Mouse (Mus musculus) midbrain, embryonic 14.5 days (tissue): Measurements from ENCODE around the gene Rnf10. TPM values are rescaled to one million over a fixed set of nuclear protein-coding genes. Genes with fewer than 3 reads are reported as not detected.
A peak's percentile ranks its signal among the peaks of the same experiment; 100 is the strongest.

Experiments
- ATAC-seq: fragments of 200-750 bp; cut with Nextera tagmentation; 2 replicates; pipeline ENCODE4 v1.8.0; 2017; ENCODE audit warnings: moderate number of reproducible peaks, moderate library complexity; ENCODE audit not compliant: low FRiP score, low TSS enrichment
- DNase-seq: peaks from one replicate; pipeline ENCODE4 v3.0.0-alpha.2; 2015
- H3K27ac ChIP-seq: fragments of 300-500 bp; sonication (generic); replicated peaks from 2 replicates; pipeline ENCODE4 v1.5.1; 2014; ENCODE audit warnings: mild to moderate bottlenecking, low read depth, low read length, moderate library complexity
- H3K27me3 ChIP-seq: fragments of 300-500 bp; sonication (generic); 2 replicates; pipeline ENCODE4 v1.6.1; 2014; ENCODE audit warnings: low read length, control low read depth, mixed read lengths; ENCODE audit not compliant: control insufficient read depth, insufficient read depth
- H3K36me3 ChIP-seq: fragments of 300-500 bp; sonication (generic); 2 replicates; pipeline ENCODE4 v1.6.1; 2014; ENCODE audit warnings: low read length, control low read depth; ENCODE audit not compliant: control insufficient read depth, insufficient read depth
- H3K4me1 ChIP-seq: fragments of 300-500 bp; sonication (generic); 2 replicates; pipeline ENCODE4 v1.6.1; 2014; ENCODE audit warnings: mild to moderate bottlenecking, antibody characterized with exemption, low read length, control low read depth; ENCODE audit not compliant: control insufficient read depth, insufficient read depth
- H3K4me2 ChIP-seq: fragments of 300-500 bp; sonication (generic); 2 replicates; pipeline ENCODE4 v1.6.1; 2014; ENCODE audit warnings: mild to moderate bottlenecking, low read length, moderate library complexity
- H3K4me3 ChIP-seq: fragments of 300-500 bp; sonication (generic); replicated peaks from 2 replicates; pipeline ENCODE4 v1.5.1; 2014; ENCODE audit warnings: low read depth, low read length
- H3K9ac ChIP-seq: fragments of 300-500 bp; sonication (generic); replicated peaks from 2 replicates; pipeline ENCODE4 v1.6.1; 2014; ENCODE audit warnings: mild to moderate bottlenecking, low read length, moderate library complexity
- H3K9me3 ChIP-seq: fragments of 300-500 bp; sonication (generic); 2 replicates; pipeline ENCODE4 v1.6.1; 2016; ENCODE audit warnings: low read length, control low read depth, mixed read lengths; ENCODE audit not compliant: control insufficient read depth
- WGBS: fragments of 180-500 bp; shearing (Covaris S2); extraction: QIAGEN DNeasy Blood & Tissue Kit; methylation state at CpG from one replicate; pipeline ENCODE4 v1.1.7; 2014; 5-methylcytosine and 5-hydroxymethylcytosine counted together
- polyA plus RNA-seq: library from polyadenylated mRNA; unstranded; fragments of >200 nt; fragmentation: Nextera tagmentation; extraction: Ambion mirVana; gene quantifications from 2 replicates; pipeline ENCODE4 v1.2.1, GENCODE M21; 2014

The Rnf10 gene
- polyA plus RNA-seq, 1 experiment from 2014 or later: 96.5 TPM

- Histone ChIP-seq H3K9me3 (no peaks in the 10 kb centered on the region), H3K36me3 (peaks cover 14% of the 10 kb centered on the region), H3K4me2 (peak within 1 kb of the TSS; percentile 86), H3K27me3 (no peaks in the 10 kb centered on the region), H3K4me1 (peaks cover 5% of the 10 kb centered on the region), H3K4me3 (peak within 1 kb of the TSS; percentile 88), H3K27ac (peak within 1 kb of the TSS; percentile 55), H3K9ac (peak within 1 kb of the TSS; percentile 82)
- 3% methylated on average over 43 of the region's 45 CpGs for WGBS
- DNase-seq (peak; percentile 93), ATAC-seq (peak; percentile 69; the same call in 1 of the 2 replicates)
These were observed 6.7 kb upstream of the Rnf10 start, which contains the start of gene Coq5 for GRCm38 (mm10) chr5:115279226-115280049. Coq5 (plus strand) TSS chr5:115279666.

- ATAC-seq: no peak
- H3K9me3 ChIP-seq: no peaks in the 10 kb centered on the region
- no peak overlapping the region for H3K4me2 ChIP-seq
- no peak overlapping the region for H3K4me3 ChIP-seq
- H3K27ac ChIP-seq: no peak overlapping the region
- 66% methylated on average over 2 of the region's 2 CpGs for WGBS
- DNase-seq: no peak
- H3K27me3 ChIP-seq: no peaks in the 10 kb centered on the region
- H3K9ac ChIP-seq: no peak overlapping the region
- H3K36me3 ChIP-seq: peaks cover 8% of the 10 kb centered on the region
- peaks cover 5% of the 10 kb centered on the region for H3K4me1 ChIP-seq
These were observed 6.1 kb upstream of the Rnf10 start for GRCm38 (mm10) chr5:115278785-115279184.

GRCm38 (mm10) chr5:115278053-115278452, 5.4 kb upstream of the Rnf10 start:
- 82% methylated on average over 1 of the region's 1 CpGs for WGBS
- no peak overlapping the region for H3K27ac ChIP-seq
- 0 out of 2 replicates have a peak, but pooled peaks cover under 1% of the 10 kb centered on the region for H3K36me3 ChIP-seq
- no peak overlapping the region for H3K4me2 ChIP-seq
- no peaks in the 10 kb centered on the region for H3K27me3 ChIP-seq
- peaks cover 5% of the 10 kb centered on the region for H3K4me1 ChIP-seq
- ATAC-seq: no peak
- H3K9me3 ChIP-seq: no peaks in the 10 kb centered on the region
- no peak overlapping the region for H3K9ac ChIP-seq
- no peak for DNase-seq
- no peak overlapping the region for H3K4me3 ChIP-seq

- H3K36me3 ChIP-seq: no peaks in the 10 kb centered on the region
- no peak for ATAC-seq
- no peak overlapping the region for H3K9ac ChIP-seq
- H3K27ac ChIP-seq: no peak overlapping the region
- H3K4me2 ChIP-seq: no peak overlapping the region
- no peaks in the 10 kb centered on the region for H3K9me3 ChIP-seq
- H3K27me3 ChIP-seq: no peaks in the 10 kb centered on the region
- WGBS: 36% methylated on average over 14 of the region's 14 CpGs
- H3K4me1 ChIP-seq: peaks cover 9% of the 10 kb centered on the region
- no peak overlapping the region for H3K4me3 ChIP-seq
- peak; percentile 35 for DNase-seq
These were observed 3.3 kb upstream of the Rnf10 start for GRCm38 (mm10) chr5:115275998-115276397.

- WGBS: 98% methylated on average over 1 of the region's 1 CpGs
These were observed 2.1 kb upstream of the Rnf10 start for GRCm38 (mm10) chr5:115274771-115275170.

GRCm38 (mm10) chr5:115274353-115274752, 1.7 kb upstream of the Rnf10 start:
- no peak overlapping the region for H3K4me2 ChIP-seq

More at GRCm38 (mm10) chr5:115274771-115275170, 2.1 kb upstream of the Rnf10 start:
- no peaks in the 10 kb centered on the region for H3K27me3 ChIP-seq
- H3K9me3 ChIP-seq: no peaks in the 10 kb centered on the region
- no peak overlapping the region for H3K4me2 ChIP-seq
- DNase-seq (no peak), ATAC-seq (no peak)
- H3K27ac ChIP-seq: no peak overlapping the region
- H3K4me3 ChIP-seq: no peak overlapping the region
- peaks cover 17% of the 10 kb centered on the region for H3K4me1 ChIP-seq
- H3K9ac ChIP-seq: no peak overlapping the region
- H3K36me3 ChIP-seq: peaks cover 2% of the 10 kb centered on the region; the same call in 1 of the 2 replicates

GRCm38 (mm10) chr5:115273549-115274135, 944 bp upstream of the Rnf10 start:
- H3K36me3 ChIP-seq: peaks cover 13% of the 10 kb centered on the region; the same call in 1 of the 2 replicates
- peak overlapping the region; percentile 75 for H3K4me2 ChIP-seq
- peak overlapping the region; percentile 87 for H3K27ac ChIP-seq
- H3K9me3 ChIP-seq: no peaks in the 10 kb centered on the region
- WGBS: 76% methylated on average over 6 of the region's 6 CpGs
- H3K9ac ChIP-seq: no peak overlapping the region
- no peak overlapping the region for H3K4me3 ChIP-seq
- ATAC-seq: no peak
- H3K4me1 ChIP-seq: peaks cover 26% of the 10 kb centered on the region
- no peaks in the 10 kb centered on the region for H3K27me3 ChIP-seq
- DNase-seq: no peak

More at GRCm38 (mm10) chr5:115274353-115274752, 1.7 kb upstream of the Rnf10 start:
- Histone ChIP-seq H3K9me3 (no peaks in the 10 kb centered on the region), H3K27me3 (no peaks in the 10 kb centered on the region), H3K4me1 (peaks cover 21% of the 10 kb centered on the region), H3K36me3 (peaks cover 6% of the 10 kb centered on the region; the same call in 1 of the 2 replicates), H3K27ac (no peak overlapping the region), H3K4me3 (no peak overlapping the region), H3K9ac (no peak overlapping the region)
- no peak for ATAC-seq
- DNase-seq: no peak
- 71% methylated on average over 1 of the region's 1 CpGs for WGBS

GRCm38 (mm10) chr5:115271931-115272811, 527 bp downstream of the Rnf10 start:
- ATAC-seq (peak; percentile 70; the same call in 1 of the 2 replicates), DNase-seq (peak; percentile 57)
- WGBS: under 1% methylated on average over 75 of the region's 77 CpGs
- H3K36me3 ChIP-seq: peaks cover 20% of the 10 kb centered on the region; the same call in 1 of the 2 replicates
- peak overlapping the region; percentile 100 for H3K4me3 ChIP-seq
- H3K4me1 ChIP-seq: peaks cover 26% of the 10 kb centered on the region
- no peaks in the 10 kb centered on the region for H3K9me3 ChIP-seq
- peak overlapping the region; percentile 87 for H3K27ac ChIP-seq
- no peaks in the 10 kb centered on the region for H3K27me3 ChIP-seq
- peak overlapping the region; percentile 75 for H3K4me2 ChIP-seq
- H3K9ac ChIP-seq: peak overlapping the region; percentile 93
